Mouse (Mus musculus): ENCODE results near the gene Otulin.
A peak's percentile ranks its signal among the peaks of the same experiment; 100 is the strongest.

Gene Otulin

GRCm38 (mm10) chr15:27630601-27631383 is at the start of gene Otulin:
TSS of gene Otulin (minus strand) at chr15:27630693.
- peak; percentile 100 for DNase-seq

- DNase-seq: no peak
Measured at GRCm38 (mm10) chr15:27678511-27678910, 48.0 kb upstream of the Otulin start.

- peak; percentile 63 to 76 for DNase-seq
Measured at GRCm38 (mm10) chr15:27677801-27678200, 47.3 kb upstream of the Otulin start.

- DNase-seq: no peak
Measured at GRCm38 (mm10) chr15:27676211-27676610, 45.7 kb upstream of the Otulin start.

- DNase-seq: no peak
Measured at GRCm38 (mm10) chr15:27675122-27675521, 44.6 kb upstream of the Otulin start.

GRCm38 (mm10) chr15:27674041-27674440 is 43.5 kb upstream of the Otulin start:
- DNase-seq: no peak

- no peak for DNase-seq
Measured at GRCm38 (mm10) chr15:27673151-27673550, 42.7 kb upstream of the Otulin start.

- DNase-seq: no peak
Measured at GRCm38 (mm10) chr15:27672259-27672658, 41.8 kb upstream of the Otulin start.

GRCm38 (mm10) chr15:27671612-27672245 is 41.2 kb upstream of the Otulin start:
- DNase-seq: no peak

GRCm38 (mm10) chr15:27670708-27671107 is 40.2 kb upstream of the Otulin start:
- DNase-seq: no peak

GRCm38 (mm10) chr15:27669931-27670411 is 39.5 kb upstream of the Otulin start:
- no peak for DNase-seq

- DNase-seq: no peak
Measured at GRCm38 (mm10) chr15:27669276-27669675, 38.8 kb upstream of the Otulin start.

GRCm38 (mm10) chr15:27668557-27668956 is 38.1 kb upstream of the Otulin start:
- no peak for DNase-seq

- no peak for DNase-seq
Measured at GRCm38 (mm10) chr15:27668001-27668461, 37.5 kb upstream of the Otulin start.

GRCm38 (mm10) chr15:27666911-27667539 is 36.5 kb upstream of the Otulin start:
- no peak for DNase-seq

- DNase-seq: peak; percentile 93 to 96
Measured at GRCm38 (mm10) chr15:27665392-27665911, 35.0 kb upstream of the Otulin start.

GRCm38 (mm10) chr15:27664126-27664525 is 33.6 kb upstream of the Otulin start:
- no peak for DNase-seq

GRCm38 (mm10) chr15:27662699-27663098 is 32.2 kb upstream of the Otulin start:
- DNase-seq: no peak

GRCm38 (mm10) chr15:27661696-27662095 is 31.2 kb upstream of the Otulin start:
- no peak for DNase-seq

- peak; percentile 94 to 96 for DNase-seq
Measured at GRCm38 (mm10) chr15:27659592-27660244, 29.2 kb upstream of the Otulin start.

- no peak for DNase-seq
Measured at GRCm38 (mm10) chr15:27659143-27659542, 28.6 kb upstream of the Otulin start.

- DNase-seq: no peak
Measured at GRCm38 (mm10) chr15:27658356-27658755, 27.9 kb upstream of the Otulin start.

GRCm38 (mm10) chr15:27657866-27658265 is 27.4 kb upstream of the Otulin start:
- DNase-seq: no peak

Measured in cerebellum, postnatal 10 days (tissue).